Mouse (Mus musculus) heart, embryonic 13.5 days (tissue): ENCODE results near the gene Sox6. TPM values are rescaled to one million over a fixed set of nuclear protein-coding genes. Genes with fewer than 3 reads are reported as not detected.

Experiments
- ATAC-seq: fragments of 200-750 bp; cut with Nextera tagmentation; 2 replicates; pipeline ENCODE4 v1.8.0; 2017; ENCODE audit warnings: moderate TSS enrichment; ENCODE audit not compliant: insufficient number of reproducible peaks, low FRiP score, low TSS enrichment; ENCODE audit errors: extremely low read depth
- H3K27ac ChIP-seq: fragments of 300-500 bp; sonication (generic); replicated peaks from 2 replicates; pipeline ENCODE4 v1.5.1; 2015; ENCODE audit warnings: moderate library complexity, mild to moderate bottlenecking, inconsistent platforms
- H3K27me3 ChIP-seq: fragments of 300-500 bp; sonication (generic); replicated peaks from 2 replicates; pipeline ENCODE4 v1.6.1; 2015; ENCODE audit warnings: mild to moderate bottlenecking, inconsistent platforms
- H3K36me3 ChIP-seq: fragments of 300-500 bp; sonication (generic); 2 replicates; pipeline ENCODE4 v1.6.1; 2015; ENCODE audit warnings: mild to moderate bottlenecking, inconsistent platforms
- H3K4me1 ChIP-seq: fragments of 300-500 bp; sonication (generic); 2 replicates; pipeline ENCODE4 v1.6.1; 2015; ENCODE audit warnings: inconsistent platforms
- H3K4me2 ChIP-seq: fragments of 300-500 bp; sonication (generic); 2 replicates; pipeline ENCODE4 v1.6.1; 2015; ENCODE audit warnings: inconsistent platforms, mild to moderate bottlenecking, moderate library complexity
- H3K4me3 ChIP-seq: fragments of 300-500 bp; sonication (generic); 2 replicates; pipeline ENCODE4 v1.5.1; 2015; ENCODE audit warnings: moderate library complexity, mild to moderate bottlenecking, inconsistent platforms
- H3K9ac ChIP-seq: fragments of 300-500 bp; sonication (generic); 2 replicates; pipeline ENCODE4 v1.6.1; 2015; ENCODE audit warnings: inconsistent platforms, mild to moderate bottlenecking, moderate library complexity
- H3K9me3 ChIP-seq: fragments of 300-500 bp; sonication (generic); 2 replicates; pipeline ENCODE4 v1.6.1; 2016; ENCODE audit warnings: inconsistent platforms
- WGBS: fragments of 180-500 bp; shearing (Covaris S2); methylation state at CpG from one replicate; pipeline ENCODE4 v1.1.7; 2015; ENCODE audit warnings: mixed read lengths; 5-methylcytosine and 5-hydroxymethylcytosine counted together
- polyA plus RNA-seq: library from polyadenylated mRNA; unstranded; fragments of >200 nt; fragmentation: Nextera tagmentation; extraction: Ambion mirVana; gene quantifications from 2 replicates; pipeline ENCODE4 v1.2.1, GENCODE M21; 2015

The Sox6 gene
- polyA plus RNA-seq, 1 experiment from 2014 or later, result 27.2 TPM

GRCm38 (mm10) chr7:115475176-115475575 lies 563.4 kb downstream of the Sox6 start:
- 50% methylated on average over 6 of the region's 6 CpGs for WGBS
- Histone ChIP-seq H3K4me3 (no peak overlapping the region), H3K4me2 (no peak overlapping the region), H3K9me3 (no peaks in the 10 kb centered on the region), H3K36me3 (no peaks in the 10 kb centered on the region; the same call in 1 of the 2 replicates), H3K27me3 (no peaks in the 10 kb centered on the region), H3K9ac (no peak overlapping the region), H3K4me1 (peaks cover 49% of the 10 kb centered on the region), H3K27ac (no peak overlapping the region)
- no peak for ATAC-seq

DNA sequence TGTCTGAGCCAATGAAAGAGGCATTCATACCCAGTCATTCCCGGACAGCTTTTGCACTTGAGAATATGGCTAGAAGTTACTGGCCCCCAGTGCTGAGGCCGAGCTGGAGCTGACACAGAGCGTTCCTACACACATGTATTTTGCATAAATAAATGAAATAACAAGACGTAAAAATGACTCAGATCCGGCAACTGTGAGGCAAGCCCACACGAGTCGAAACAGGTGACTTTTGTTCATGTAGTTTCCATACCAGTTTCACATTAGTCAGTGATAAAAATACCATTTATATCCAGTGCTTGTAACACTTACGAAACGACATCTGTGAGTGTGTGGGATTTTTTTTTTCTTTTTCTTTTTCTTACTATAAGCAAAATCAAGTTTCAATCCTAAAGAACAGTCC lies 564.5 kb downstream of the Sox6 start:
- ATAC-seq, result no peak
- 81% methylated on average over 9 of the region's 9 CpGs for WGBS

GRCm38 (mm10) chr7:115472850-115473249 lies 565.7 kb downstream of the Sox6 start:
- Histone ChIP-seq H3K4me1 (peaks cover 68% of the 10 kb centered on the region), H3K36me3 (no peaks in the 10 kb centered on the region; the same call in 1 of the 2 replicates), H3K9me3 (no peaks in the 10 kb centered on the region), H3K9ac (no peak overlapping the region), H3K4me2 (no peak overlapping the region), H3K27me3 (no peaks in the 10 kb centered on the region), H3K4me3 (no peak overlapping the region), H3K27ac (peak overlapping the region; percentile 77)
- WGBS, result 48% methylated on average over 3 of the region's 3 CpGs
- no peak for ATAC-seq

More for the DNA sequence above, 564.5 kb downstream of the Sox6 start:
- Histone ChIP-seq H3K27me3 (no peaks in the 10 kb centered on the region), H3K9ac (no peak overlapping the region), H3K4me3 (no peak overlapping the region), H3K4me2 (no peak overlapping the region), H3K36me3 (no peaks in the 10 kb centered on the region; the same call in 1 of the 2 replicates), H3K9me3 (no peaks in the 10 kb centered on the region), H3K27ac (no peak overlapping the region), H3K4me1 (peaks cover 59% of the 10 kb centered on the region)

DNA sequence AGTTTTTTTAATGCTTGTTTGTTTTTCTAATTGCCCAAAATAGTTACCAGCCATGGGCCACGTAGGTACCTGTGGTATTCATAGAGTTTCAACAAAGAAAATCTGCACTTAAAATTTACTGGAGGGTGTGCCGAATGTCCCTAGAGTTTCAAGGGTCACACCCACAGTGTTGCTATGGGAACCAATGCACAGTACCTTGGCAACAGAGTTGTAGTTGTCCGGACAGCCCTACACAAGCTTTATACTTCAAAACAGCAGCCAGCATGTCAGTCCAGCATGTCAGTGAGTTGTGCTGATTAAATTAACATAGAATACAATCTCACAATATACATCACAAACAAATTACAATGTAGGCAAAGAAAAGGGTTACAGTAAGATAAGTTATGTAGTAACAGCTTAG lies 567.1 kb downstream of the Sox6 start:
- Histone ChIP-seq H3K9me3 (no peaks in the 10 kb centered on the region), H3K9ac (no peak overlapping the region), H3K27ac (no peak overlapping the region), H3K27me3 (no peaks in the 10 kb centered on the region), H3K4me3 (no peak overlapping the region), H3K4me2 (no peak overlapping the region), H3K36me3 (no peaks in the 10 kb centered on the region; the same call in 1 of the 2 replicates), H3K4me1 (peaks cover 69% of the 10 kb centered on the region)
- ATAC-seq, result no peak
- WGBS, result 73% methylated on average over 3 of the region's 3 CpGs

DNA sequence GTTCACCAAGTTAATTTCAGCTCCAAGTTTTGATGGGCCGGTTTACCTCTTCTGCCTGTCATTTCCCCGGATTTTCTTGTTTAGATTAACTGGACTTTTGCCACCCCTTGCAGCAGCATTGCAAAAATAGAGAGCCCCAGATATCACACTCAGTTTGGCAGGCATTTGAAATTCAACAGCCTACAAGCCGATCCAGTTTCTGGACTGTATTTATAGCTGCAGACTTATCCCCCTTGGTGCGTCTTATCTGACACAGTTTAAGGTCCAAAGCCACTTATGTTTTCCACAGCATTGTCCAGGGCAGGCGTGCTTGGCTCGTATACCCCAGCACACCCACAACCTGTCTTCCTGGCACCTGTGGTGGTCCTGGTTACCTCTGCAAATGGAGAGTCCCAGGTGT lies 571.8 kb downstream of the Sox6 start:
- Histone ChIP-seq H3K4me3 (no peak overlapping the region), H3K27me3 (no peaks in the 10 kb centered on the region), H3K9ac (no peak overlapping the region), H3K4me1 (peaks cover 61% of the 10 kb centered on the region), H3K36me3 (no peaks in the 10 kb centered on the region), H3K27ac (peak overlapping the region; percentile 87), H3K4me2 (peak overlapping the region; percentile 43), H3K9me3 (peaks cover 8% of the 10 kb centered on the region; the same call in 1 of the 2 replicates)
- WGBS, result 18% methylated on average over 6 of the region's 6 CpGs
- peak; percentile 45; the same call in 1 of the 2 replicates for ATAC-seq

DNA sequence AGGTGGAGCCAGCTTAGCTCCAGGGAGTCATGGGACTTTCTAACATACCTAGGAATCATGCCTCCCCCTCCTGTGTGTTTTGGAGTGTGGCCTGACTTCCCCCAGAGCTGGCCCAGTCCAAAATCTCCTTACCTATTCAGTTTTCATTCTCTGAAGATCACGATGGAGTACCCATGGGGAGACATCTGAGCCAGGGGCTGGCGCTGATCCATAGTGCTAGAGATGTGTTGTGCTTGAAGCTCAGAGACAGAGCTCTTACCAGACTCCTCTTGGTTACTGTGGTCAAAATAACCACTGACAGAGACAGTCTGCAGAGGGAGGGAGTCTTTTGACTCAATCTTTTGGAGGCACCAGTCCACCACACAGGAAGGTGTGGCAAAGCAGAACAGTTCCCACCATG lies 575.2 kb downstream of the Sox6 start:
- Histone ChIP-seq H3K9me3 (peaks cover 8% of the 10 kb centered on the region; the same call in 1 of the 2 replicates), H3K4me1 (peaks cover 33% of the 10 kb centered on the region), H3K27me3 (no peaks in the 10 kb centered on the region), H3K4me3 (no peak overlapping the region), H3K4me2 (no peak overlapping the region), H3K27ac (no peak overlapping the region), H3K9ac (no peak overlapping the region), H3K36me3 (no peaks in the 10 kb centered on the region)
- ATAC-seq, result no peak
- WGBS, result 86% methylated on average over 2 of the region's 2 CpGs

DNA sequence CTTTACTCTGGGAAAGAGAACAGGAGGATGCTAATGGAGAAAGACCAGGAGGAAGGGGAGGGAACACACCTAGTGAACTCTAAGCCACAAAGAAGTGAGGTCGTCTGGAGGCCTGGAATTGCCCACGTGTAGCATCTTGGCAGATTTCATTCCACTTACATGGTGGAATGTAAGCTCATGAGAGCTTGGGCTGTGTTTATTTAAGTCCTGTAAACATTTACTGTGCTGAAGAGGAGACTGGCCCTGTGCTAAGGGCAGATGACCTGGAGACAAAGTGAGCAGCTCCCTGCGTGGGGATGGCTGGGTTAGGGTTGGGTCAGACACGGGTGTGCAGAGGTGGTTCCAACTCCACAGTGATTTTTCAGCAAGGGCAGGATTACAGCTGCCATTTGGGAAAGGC lies 576.3 kb downstream of the Sox6 start:
- ATAC-seq, result no peak
- 44% methylated on average over 4 of the region's 4 CpGs for WGBS
- peaks cover 22% of the 10 kb centered on the region for H3K4me1 ChIP-seq

DNA sequence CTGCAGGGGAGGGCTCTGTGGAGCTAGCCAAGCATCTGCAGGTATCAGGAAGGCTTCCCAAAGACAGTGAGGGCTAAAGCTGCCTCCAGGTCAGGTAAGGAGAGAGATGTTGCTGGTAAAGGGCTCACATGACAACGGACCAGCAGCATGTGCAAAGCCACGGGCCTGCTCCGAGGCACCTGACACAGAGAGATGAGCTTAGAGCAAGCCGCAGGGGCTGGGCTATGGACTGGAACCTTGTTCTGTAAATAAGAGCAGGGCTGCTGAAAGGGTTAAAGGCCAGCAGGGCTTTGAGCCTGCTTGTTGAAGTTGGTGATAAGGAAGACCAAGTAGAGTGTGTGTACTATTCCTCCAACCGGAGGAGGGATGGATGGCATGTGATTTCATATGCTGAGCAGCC lies 583.6 kb downstream of the Sox6 start:
- no peak overlapping the region for H3K9ac ChIP-seq
- no peak overlapping the region for H3K27ac ChIP-seq
- H3K36me3 ChIP-seq, result no peaks in the 10 kb centered on the region
- H3K4me1 ChIP-seq, result peaks cover 33% of the 10 kb centered on the region
- no peaks in the 10 kb centered on the region for H3K9me3 ChIP-seq
- no peak overlapping the region for H3K4me3 ChIP-seq
- 54% methylated on average over 5 of the region's 5 CpGs for WGBS
- H3K4me2 ChIP-seq, result no peak overlapping the region
- no peaks in the 10 kb centered on the region for H3K27me3 ChIP-seq
- ATAC-seq, result no peak

More for the DNA sequence above, 576.3 kb downstream of the Sox6 start:
- no peak overlapping the region for H3K4me3 ChIP-seq
- no peak overlapping the region for H3K27ac ChIP-seq
- H3K9me3 ChIP-seq, result peaks cover 8% of the 10 kb centered on the region; the same call in 1 of the 2 replicates
- no peak overlapping the region for H3K4me2 ChIP-seq
- no peaks in the 10 kb centered on the region for H3K36me3 ChIP-seq
- no peak overlapping the region for H3K9ac ChIP-seq
- no peaks in the 10 kb centered on the region for H3K27me3 ChIP-seq

GRCm38 (mm10) chr7:115453713-115454073 lies 584.9 kb downstream of the Sox6 start:
- peak overlapping the region; percentile 33 for H3K4me3 ChIP-seq
- no peak for ATAC-seq
- WGBS, result 54% methylated on average over 7 of the region's 7 CpGs

GRCm38 (mm10) chr7:115453042-115453712 lies 585.4 kb downstream of the Sox6 start:
- Histone ChIP-seq H3K4me2 (peak overlapping the region; percentile 57), H3K9ac (peak overlapping the region; percentile 54), H3K4me3 (peak overlapping the region; percentile 33), H3K36me3 (no peaks in the 10 kb centered on the region), H3K9me3 (no peaks in the 10 kb centered on the region), H3K27ac (no peak overlapping the region), H3K4me1 (peaks cover 41% of the 10 kb centered on the region), H3K27me3 (no peaks in the 10 kb centered on the region)
- WGBS, result 21% methylated on average over 21 of the region's 21 CpGs
- ATAC-seq, result no peak

More at GRCm38 (mm10) chr7:115453713-115454073, 584.9 kb downstream of the Sox6 start:
- no peaks in the 10 kb centered on the region for H3K9me3 ChIP-seq
- H3K9ac ChIP-seq, result peak overlapping the region; percentile 54
- H3K4me2 ChIP-seq, result peak overlapping the region; percentile 57
- no peaks in the 10 kb centered on the region for H3K36me3 ChIP-seq
- no peaks in the 10 kb centered on the region for H3K27me3 ChIP-seq
- H3K27ac ChIP-seq, result no peak overlapping the region
- peaks cover 36% of the 10 kb centered on the region for H3K4me1 ChIP-seq

DNA sequence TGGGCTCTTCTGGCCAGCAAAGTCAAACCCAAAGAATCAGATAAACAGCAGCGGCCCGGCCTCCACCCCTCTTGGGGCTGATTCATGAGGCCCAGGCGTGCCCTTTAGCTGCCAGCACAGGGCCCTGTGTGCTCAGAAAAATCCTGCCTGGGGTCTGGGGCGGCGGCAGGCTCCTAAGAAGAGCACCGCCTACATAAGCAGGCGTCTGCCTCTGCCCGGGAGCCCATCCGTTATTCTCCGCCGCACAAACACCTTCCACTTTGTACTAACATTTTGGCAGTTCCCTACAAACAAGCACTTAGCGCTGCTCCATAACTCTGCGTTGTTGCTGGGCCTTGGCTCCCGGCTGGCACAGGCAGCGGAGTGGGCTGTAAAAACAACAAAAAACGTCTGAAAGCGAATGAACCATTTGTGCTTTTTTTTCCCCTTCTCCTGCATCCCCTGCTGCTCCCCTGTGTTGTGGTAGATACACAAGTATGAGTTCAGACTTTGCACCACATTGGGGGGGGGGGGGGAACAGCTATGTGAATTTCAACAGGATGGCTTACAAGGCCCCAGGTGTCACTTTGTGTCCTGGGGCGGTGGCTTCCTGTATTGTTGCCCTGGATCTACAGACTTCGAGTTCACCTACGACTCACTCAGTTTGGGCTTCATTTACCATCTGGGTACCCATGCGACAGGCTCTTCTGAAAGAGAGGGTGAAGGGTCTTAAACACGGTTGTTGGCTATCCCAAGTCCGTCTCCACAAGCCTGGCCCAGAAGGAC lies 588.0 kb downstream of the Sox6 start:
- Histone ChIP-seq H3K9me3 (no peaks in the 10 kb centered on the region), H3K27ac (no peak overlapping the region), H3K27me3 (no peaks in the 10 kb centered on the region), H3K4me2 (0 out of 2 replicates have a peak overlapping the region, but pooled peaks have one; percentile 18), H3K4me1 (peaks cover 41% of the 10 kb centered on the region), H3K36me3 (no peaks in the 10 kb centered on the region), H3K9ac (peak overlapping the region; percentile 52), H3K4me3 (no peak overlapping the region)
- ATAC-seq, result no peak
- 49% methylated on average over 23 of the region's 23 CpGs for WGBS
